Mouse (Mus musculus) MN1 (cell line): Measurements from ENCODE around the gene Nuf2.

Experiments used
- DNase-seq: peaks from one replicate; pipeline ENCODE4 v3.0.0-alpha.2; 2016; ENCODE audit warnings: low spot score

Nuf2 gene

GRCm38 (mm10) chr1:169467791-169468190 lies 63.5 kb downstream of the Nuf2 start:
- DNase-seq = no peak

GRCm38 (mm10) chr1:169462386-169463115 lies 68.7 kb downstream of the Nuf2 start:
- no peak for DNase-seq

- peak; percentile 78 for DNase-seq
These were observed 72.0 kb downstream of the Nuf2 start for GRCm38 (mm10) chr1:169459071-169459782.
